Mouse (Mus musculus) thymus, postnatal 36 days (tissue): ENCODE measurements around the gene Gm28048.

ENCODE experiments used
- DNase-seq, 2 experiments: peaks; one replicate each; pipeline ENCODE4 v3.0.0; 2022; ENCODE audit warnings: mixed read lengths in 2 of 2

Gm28048 gene

DNA sequence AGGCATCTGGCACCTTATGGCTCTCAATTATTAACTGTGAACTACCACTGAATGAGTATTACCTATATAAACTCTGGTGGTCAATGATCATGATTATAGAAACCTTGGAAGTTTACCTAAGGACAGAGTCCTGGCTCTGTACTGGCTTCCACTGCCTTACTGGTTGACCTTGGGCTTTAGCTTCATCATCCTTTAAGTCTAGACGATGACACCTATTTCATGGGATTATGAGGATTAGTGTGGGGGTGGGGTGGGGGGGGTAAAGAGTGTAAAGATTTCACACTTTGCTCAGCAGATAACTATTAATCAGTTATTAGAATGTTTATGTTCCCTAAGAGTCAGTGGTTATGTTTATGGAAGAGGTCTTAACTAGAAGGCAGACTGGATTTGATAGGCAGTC is 7.9 kb upstream of the Gm28048 start:
- no peak for DNase-seq

DNA sequence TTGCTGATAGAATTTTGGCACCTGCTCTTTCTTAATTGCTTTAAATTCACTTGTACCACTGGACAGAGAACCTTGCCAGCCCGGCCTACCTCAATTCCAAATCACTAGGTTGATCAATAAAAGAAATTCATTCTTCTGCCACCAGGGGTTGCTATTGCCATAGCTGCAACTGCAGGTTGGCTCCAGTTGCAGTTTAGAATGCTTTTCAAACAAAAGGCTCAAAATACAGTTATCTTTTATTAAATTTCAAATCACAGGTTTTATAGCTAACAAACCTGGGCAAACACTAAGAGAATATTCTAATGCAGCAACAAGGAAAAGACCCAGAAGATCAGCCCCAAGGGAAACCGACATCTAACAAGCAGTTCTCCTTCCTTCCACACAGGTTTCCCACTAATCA is 5.5 kb upstream of the Gm28048 start:
- peak in 1 of 2 experiments; percentile 14 for DNase-seq

DNA sequence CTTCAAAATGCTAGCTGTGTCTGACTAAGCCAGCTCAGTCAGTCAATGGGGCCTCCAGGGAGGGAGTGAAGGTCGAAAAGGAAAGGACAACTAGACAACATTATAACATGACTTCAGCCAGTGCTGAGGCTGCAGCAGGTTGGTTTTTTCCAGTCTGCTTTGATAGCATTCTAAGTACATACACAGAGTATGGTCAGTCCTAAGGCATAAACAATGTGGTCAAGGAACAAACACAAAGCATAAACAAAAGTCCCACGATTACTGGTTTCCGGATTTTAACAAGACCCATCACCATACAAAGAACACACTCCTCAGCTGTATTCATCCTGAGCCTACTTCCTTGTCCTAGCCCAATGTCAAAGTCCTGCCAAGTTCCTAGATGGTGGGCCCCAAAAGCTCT is 3.6 kb upstream of the Gm28048 start:
- DNase-seq = no peak

DNA sequence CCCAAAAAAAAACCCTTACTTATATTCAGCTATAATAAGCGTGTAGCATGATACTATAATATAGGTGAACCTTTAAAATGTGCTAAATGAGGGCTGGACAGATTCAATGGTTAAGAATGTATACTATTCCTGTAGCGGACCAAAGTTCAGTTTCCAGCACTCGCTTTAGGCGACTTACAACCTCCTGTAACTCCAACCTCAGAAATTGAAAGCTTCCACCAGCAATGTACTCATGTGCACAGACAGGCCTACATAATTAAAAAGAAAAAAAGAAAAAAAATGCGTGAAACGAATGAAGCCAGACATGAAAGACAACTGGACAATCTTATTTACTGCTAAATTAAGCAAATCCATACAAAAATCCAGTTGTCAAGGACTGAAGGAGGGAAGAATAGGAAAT is 956 bp upstream of the Gm28048 start:
- DNase-seq = no peak

DNA sequence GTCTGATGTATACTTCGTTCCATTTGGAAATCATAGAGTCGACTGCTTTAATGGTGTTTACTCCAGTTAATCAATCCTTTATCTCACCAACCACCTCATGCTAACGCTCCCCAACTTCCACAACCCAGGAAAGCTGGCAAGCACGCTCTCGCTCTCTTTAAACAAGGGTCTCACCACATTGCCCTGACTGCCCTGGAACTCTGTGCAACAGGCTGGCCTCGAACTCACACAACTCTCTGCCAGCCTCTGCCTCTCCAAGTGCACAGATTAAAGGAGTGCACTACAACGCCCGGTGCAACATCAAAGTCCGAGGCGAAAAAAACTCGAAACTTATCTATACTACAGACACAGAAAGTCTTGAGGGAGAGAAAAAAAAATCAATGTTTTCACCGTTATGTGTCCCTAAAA is 343 bp downstream of the Gm28048 start:
- no peak for DNase-seq

DNA sequence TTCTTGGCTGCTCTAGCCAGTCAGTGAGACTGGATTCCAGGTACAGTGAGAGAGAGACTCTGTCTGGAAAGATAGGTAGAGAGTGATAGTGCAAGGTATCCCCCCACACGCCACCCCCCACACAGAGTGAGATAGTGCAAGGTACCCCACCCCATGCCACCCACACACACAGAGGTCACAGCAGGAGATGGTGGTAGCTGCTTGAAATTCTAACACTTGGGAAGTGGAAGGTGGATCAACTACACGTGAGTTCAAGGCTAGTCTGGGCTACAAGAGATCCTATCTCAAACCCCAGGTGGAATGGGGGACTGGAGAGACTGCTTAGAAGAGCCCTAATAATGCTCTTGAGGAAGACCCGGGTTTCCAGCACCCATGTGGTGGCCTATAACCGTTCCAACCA is 849 bp downstream of the Gm28048 start:
- no peak for DNase-seq

DNA sequence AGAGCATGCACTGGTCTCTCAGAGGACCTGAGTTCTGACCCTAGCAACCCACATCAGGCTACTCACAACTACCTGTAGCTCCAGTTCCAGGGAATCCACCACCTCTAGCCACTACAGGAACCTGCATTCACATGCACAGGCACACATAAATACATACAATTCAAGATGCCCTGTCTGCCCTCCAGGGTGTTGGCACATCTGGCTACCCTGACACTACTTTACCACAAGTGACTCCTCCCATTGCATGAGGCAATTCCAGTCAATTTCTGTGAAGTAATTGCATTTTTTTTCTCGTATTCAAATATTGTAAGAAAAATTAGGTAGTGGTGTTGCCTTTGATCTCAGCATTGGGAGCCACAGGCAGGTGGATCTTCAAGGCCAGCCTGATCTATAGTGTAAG is 2.7 kb downstream of the Gm28048 start:
- no peak for DNase-seq

DNA sequence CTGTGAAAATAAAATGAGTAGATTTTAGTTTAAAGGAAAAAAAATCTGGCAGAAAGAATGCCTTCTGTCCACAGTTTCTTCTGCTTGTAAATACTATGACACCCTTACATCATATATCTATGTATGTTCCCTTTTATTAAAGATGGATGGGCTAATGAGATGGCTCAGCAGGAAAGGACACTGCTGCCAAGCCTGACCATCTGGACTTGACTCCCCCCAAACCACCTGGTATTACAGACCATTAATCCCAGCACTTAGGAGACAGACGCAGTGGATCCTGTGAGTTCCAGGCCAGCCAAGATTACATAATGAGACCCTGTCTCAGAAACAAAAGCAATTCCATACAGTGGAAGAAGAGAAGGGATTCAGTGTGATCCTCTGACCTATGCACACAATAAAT is 3.2 kb downstream of the Gm28048 start:
- DNase-seq = no peak

- no peak for DNase-seq
Measured at GRCm38 (mm10) chr11:22978215-22978614, 3.7 kb downstream of the Gm28048 start.

GRCm38 (mm10) chr11:22973599-22973998 is 8.3 kb downstream of the Gm28048 start:
- no peak for DNase-seq

DNA sequence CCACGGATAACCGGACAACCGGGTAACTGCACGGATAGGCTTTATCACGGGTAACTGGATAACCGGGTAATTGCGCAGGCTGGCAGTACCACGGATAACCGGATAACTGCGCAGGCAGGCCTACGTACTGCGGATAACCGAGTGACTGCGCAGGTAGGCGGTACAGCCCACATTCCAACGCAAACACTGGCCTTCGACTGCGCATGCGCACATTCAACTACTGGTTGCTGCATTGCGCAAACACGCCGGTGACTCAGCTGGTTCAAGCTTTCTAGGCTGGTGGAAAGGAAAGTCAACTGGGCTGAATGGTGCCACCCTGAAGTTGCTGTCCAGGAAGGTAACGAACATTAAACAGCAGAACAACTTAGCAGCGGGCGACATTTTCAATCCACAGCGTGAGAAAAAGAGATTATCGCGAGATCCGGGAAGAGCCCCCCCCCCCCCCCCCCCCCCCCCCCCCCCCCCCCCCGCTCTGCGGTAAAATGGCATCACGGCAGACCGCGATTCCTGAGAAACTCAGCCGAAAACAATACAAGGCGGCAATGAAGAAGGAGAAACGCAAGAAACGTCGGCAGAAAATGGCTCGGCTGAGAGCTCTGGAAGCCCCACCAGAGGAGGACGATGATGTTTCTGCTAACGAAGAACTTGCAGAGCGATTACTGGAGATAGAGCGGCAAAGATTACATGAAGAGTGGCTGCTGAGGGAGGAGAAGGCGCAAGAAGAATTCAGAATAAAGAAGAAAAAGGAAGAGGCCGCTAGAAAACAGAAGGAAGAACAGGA is 9.0 kb downstream of the Gm28048 start:
- DNase-seq = peak; percentile 75 to 79

DNA sequence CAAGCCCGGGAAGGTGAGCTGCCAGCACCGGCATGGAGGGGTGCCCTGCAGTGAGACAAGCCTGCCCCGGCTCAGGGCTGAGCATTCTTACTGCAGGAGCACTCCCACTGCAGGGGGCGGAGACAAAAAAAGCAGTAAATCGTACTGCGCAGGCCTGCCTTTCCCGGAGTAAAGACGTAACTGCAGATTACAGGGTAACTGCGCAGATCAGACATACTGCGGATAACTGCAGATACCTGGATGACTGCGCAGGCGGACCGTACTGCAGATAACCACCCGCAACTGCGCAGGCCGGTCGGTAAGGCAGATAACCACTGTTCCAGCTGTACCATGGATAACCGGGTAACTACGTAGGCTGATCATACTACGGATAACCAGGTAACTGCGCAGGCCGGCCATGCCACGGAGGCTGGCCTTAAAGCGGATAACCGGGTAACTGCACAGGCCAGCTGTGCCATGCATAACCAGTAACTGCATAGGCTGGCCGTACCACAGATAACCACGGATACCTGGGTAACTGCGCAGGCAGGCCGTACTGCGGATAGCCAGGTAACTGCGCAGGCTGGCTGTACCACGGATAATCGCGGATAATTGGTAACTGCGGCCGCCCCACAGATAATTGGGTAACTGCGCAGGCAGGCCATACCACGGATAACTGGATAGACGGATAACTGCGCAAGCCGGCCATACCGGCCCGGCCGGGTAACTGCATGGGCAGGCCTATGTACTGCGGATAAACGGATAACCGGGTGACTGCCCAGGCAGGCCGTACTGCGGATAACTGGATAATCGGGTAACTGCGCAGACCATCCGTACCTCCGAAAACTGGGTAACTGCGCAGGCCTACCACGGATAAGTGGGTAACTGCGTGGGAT is 9.8 kb downstream of the Gm28048 start, which contains the start of gene Zrsr1:
Gene Zrsr1, plus strand, starts transcription at position 171 of the 875 bp plus-strand sequence.
- DNase-seq = peak; percentile 47 to 66

- no peak for DNase-seq
Measured at GRCm38 (mm10) chr11:22970546-22970945, 11.3 kb downstream of the Gm28048 start.

GRCm38 (mm10) chr11:22969486-22969885 is 12.4 kb downstream of the Gm28048 start:
- no peak for DNase-seq

DNA sequence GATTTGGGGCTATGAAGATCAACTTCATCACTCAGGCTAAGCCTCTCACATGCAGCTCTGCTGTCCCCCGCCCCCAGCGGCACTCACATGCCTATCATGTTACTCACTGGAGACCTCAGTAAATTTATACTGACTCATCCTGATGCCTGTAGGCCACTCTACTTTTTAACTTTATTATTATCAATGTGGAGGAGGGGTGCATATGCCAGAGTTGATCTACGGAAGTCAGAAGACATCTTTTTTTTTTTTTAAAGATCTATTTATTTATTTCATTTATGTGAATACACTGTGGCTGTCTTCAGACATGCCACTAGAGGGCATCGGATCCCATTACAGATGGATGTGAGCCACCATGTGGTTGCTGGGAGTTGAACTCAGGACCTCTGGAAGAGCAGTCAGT is 16.4 kb downstream of the Gm28048 start:
- DNase-seq = no peak

- DNase-seq = no peak
Measured at GRCm38 (mm10) chr11:22964401-22964800, 17.5 kb downstream of the Gm28048 start.

GRCm38 (mm10) chr11:22962101-22962500 is 19.8 kb downstream of the Gm28048 start:
- DNase-seq = no peak

GRCm38 (mm10) chr11:22957791-22958374 is 24.0 kb downstream of the Gm28048 start:
- DNase-seq = no peak

GRCm38 (mm10) chr11:22956830-22957229 is 25.1 kb downstream of the Gm28048 start:
- DNase-seq = peak; percentile 73 to 77

- no peak for DNase-seq
Measured at GRCm38 (mm10) chr11:22956346-22956745, 25.5 kb downstream of the Gm28048 start.

DNA sequence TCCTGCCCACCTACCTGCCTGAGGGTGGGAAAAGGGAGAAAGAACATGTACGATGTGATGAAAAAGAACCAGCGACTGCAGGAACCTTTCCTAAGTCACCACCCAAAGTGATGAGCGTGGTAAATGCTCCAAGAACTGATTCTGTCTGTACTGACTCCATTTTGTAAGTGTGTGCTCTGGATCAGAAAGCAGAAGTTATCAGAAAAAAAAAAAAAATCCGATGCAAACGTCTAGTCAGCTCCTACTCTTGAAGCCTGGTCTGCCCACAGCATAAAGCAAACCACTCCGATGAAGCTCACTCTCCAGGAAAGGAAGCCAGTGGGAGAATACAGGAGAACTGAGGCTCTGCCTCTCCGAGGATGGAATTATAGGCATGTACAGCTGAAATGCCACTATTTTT is 29.2 kb downstream of the Gm28048 start:
- DNase-seq = no peak

DNA sequence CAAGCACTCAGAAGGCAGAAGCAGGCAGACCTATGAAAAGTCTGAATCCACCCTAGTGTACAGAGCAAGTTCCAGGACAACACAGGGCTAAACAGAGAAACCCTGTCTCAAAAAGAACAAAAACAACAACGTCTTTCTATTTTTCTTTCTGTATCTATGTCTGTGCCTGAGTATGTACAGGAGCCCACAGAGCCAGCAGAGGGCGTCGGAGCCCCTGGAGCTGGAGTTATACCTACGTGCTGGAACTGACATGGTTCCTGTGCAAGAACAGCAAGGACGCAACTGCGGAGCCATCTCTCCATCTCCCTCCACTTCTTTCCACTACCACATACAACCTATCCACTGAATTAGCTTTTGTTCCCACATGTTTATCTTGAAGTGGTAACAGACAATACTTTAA is 31.8 kb downstream of the Gm28048 start:
- DNase-seq = peak; percentile 34 to 39

GRCm38 (mm10) chr11:22949101-22949500 is 32.8 kb downstream of the Gm28048 start:
- no peak for DNase-seq

- DNase-seq = no peak
Measured at GRCm38 (mm10) chr11:22938983-22939382, 42.9 kb downstream of the Gm28048 start.
